Mouse (Mus musculus): Measurements from ENCODE around the gene Mme.

- TF ChIP-seq CTCF (IDR thresholded peaks at IDR 0.05; ENCODE audit: low read depth) (no peak), EP300 (IDR thresholded peaks at IDR 0.05; ENCODE audit: low read depth) (no peak)
Measured at GRCm38 (mm10) chr3:63340110-63340509, 98.8 kb downstream of the Mme start.

Measured in liver, embryonic 14.5 days (tissue).